Mouse (Mus musculus) adipose tissue, adult 10 weeks (tissue): ENCODE results near the gene Cyp4f15. TPM values are rescaled to one million over a fixed set of nuclear protein-coding genes. Genes with fewer than 3 reads are reported as not detected.

ENCODE experiments used
- polyA plus RNA-seq: library from polyadenylated mRNA; stranded (reverse); fragments of 350-450 nt; fragmentation: Illumina TruSeq; extraction: RNeasy Lipid Tissue Mini Kit (QIAGEN cat#74804); gene quantifications from one replicate; pipeline ENCODE4 v1.2.3, GENCODE M21; 2014; ENCODE audit warnings: low read depth, low replicate concordance

Gene Cyp4f15
- 13.3 TPM for polyA plus RNA-seq

DNA sequence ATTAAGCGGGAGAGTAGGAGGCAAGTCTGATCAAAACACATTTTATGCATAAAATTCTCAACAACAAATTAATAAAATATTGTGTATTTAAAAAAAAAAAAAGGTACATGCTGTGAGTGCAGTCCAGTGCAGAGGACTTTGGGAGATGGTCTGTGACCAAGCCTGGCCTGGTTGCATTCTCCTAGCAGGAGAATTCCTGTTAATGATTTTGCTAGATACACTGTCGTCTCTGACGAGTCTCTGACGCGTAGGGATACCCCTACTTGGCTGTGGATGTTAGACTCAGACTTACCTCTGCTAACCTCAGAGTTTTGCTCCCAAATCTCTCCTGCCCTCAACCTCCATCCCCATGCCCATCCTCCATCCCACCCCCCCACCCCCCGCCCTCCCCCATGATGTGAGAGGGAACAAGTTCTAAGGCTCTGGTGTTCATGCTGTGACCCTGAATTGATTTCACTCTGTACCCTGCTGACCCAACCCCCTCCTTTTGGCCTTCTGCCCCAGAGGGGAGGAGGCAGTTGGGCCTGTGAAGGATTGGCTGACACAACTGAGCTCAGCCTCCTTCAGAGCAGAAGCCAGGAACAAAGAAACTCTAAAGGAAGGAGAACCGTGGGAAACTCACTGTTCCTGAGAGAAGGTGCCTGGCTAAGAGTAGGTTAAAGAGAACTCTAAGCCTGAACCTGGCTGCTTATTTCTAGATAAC, at the start of gene Cyp4f15:
TSS of gene Cyp4f15 (plus strand) at position 580 of the 703 bp plus-strand sequence.

DNA sequence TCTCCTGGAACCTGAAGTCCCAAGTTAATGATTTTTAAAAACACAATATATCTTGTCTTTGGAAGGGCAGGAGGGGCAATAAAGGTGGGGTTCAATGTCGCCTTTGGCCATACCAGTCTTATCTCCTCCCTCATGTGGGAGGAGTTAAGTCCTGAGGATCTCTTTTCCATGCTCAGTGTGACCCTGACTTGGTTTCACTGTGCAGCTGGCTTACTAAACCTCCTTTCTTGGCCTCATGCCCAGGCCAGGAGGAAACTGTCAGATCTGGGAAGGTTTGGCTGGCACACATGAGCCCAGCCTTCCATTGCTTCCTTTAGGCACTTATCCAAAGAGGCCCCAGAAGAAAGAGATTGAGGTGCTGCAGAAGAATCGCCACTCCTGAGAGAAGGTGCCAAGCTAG, 26.7 kb upstream of the Cyp4f15 start, which contains the start of gene Cyp4f40:
TSS of gene Cyp4f40 (plus strand) at position 189 of the 400 bp plus-strand sequence.

Other genes with a start within 250 kb of the Cyp4f15 start
- 1.6 TPM for gene Cyp4f39, start 232.9 kb upstream of the Cyp4f15 start, polyA plus RNA-seq
- gene Cyp4f17, start 179.6 kb upstream of the Cyp4f15 start, polyA plus RNA-seq = 15.0 TPM
- 14.3 TPM for gene Cyp4f16, start 149.1 kb upstream of the Cyp4f15 start, polyA plus RNA-seq
- not detected for gene Cyp4f37, start 64.3 kb upstream of the Cyp4f15 start, polyA plus RNA-seq
- gene Cyp4f40, start 26.7 kb upstream of the Cyp4f15 start, polyA plus RNA-seq = 1.2 TPM
- 13.4 TPM for gene Zfp871, start 102.7 kb downstream of the Cyp4f15 start, polyA plus RNA-seq
- 1.0 TPM for gene Zfp811, start 124.3 kb downstream of the Cyp4f15 start, polyA plus RNA-seq
- gene Zfp799, start 144.6 kb downstream of the Cyp4f15 start, polyA plus RNA-seq = 5.5 TPM
- 5.7 TPM for gene Zfp870, start 206.0 kb downstream of the Cyp4f15 start, polyA plus RNA-seq
- 0.17 TPM for gene Cyp4f14, start 231.7 kb downstream of the Cyp4f15 start, polyA plus RNA-seq